Mouse (Mus musculus) stomach, postnatal 0 days (tissue): ENCODE measurements at regions not wholly inside any gene's neighbourhood (a gene's known extent, or its start where the extent isn't known, plus 50 kb on each side); places are given as distances from the start of the nearest gene placed in this dataset.

Experiments
- ATAC-seq: fragments of 200-750 bp; cut with Nextera tagmentation; 2 replicates; pipeline ENCODE4 v1.8.0; 2017; ENCODE audit not compliant: low FRiP score, low TSS enrichment
- DNase-seq: peaks from one replicate; pipeline ENCODE4 v3.0.0-alpha.2; 2016; ENCODE audit warnings: low spot score
- H3K27ac ChIP-seq: fragments of 300-500 bp; sonication (generic); replicated peaks from 2 replicates; pipeline ENCODE4 v1.5.1; 2014; ENCODE audit warnings: mild to moderate bottlenecking, control low read depth
- H3K27me3 ChIP-seq: fragments of 300-500 bp; sonication (generic); 2 replicates; pipeline ENCODE4 v1.6.1; 2014; ENCODE audit warnings: low read length; ENCODE audit not compliant: control insufficient read depth, insufficient read depth
- H3K36me3 ChIP-seq: fragments of 300-500 bp; sonication (generic); 2 replicates; pipeline ENCODE4 v1.6.1; 2014; ENCODE audit warnings: low read length, mixed read lengths; ENCODE audit not compliant: control insufficient read depth, insufficient read depth
- H3K4me1 ChIP-seq: fragments of 300-500 bp; sonication (generic); replicated peaks from 2 replicates; pipeline ENCODE4 v1.6.1; 2014; ENCODE audit warnings: antibody characterized with exemption; ENCODE audit not compliant: control insufficient read depth, insufficient read depth
- H3K4me2 ChIP-seq: fragments of 300-500 bp; sonication (generic); replicated peaks from 2 replicates; pipeline ENCODE4 v1.6.1; 2014; ENCODE audit warnings: low read depth, mild to moderate bottlenecking, control low read depth, moderate library complexity
- H3K4me3 ChIP-seq: fragments of 300-500 bp; sonication (generic); 2 replicates; pipeline ENCODE4 v1.5.1; 2014; ENCODE audit warnings: low read depth, low read length, control low read depth
- H3K9ac ChIP-seq: fragments of 300-500 bp; sonication (generic); 2 replicates; pipeline ENCODE4 v1.6.1; 2014; ENCODE audit warnings: mild to moderate bottlenecking, low read length, control low read depth, mixed read lengths
- H3K9me3 ChIP-seq: fragments of 300-500 bp; sonication (generic); 2 replicates; pipeline ENCODE4 v1.6.1; 2016; ENCODE audit warnings: low read length; ENCODE audit not compliant: control insufficient read depth
- CTCF ChIP-seq: IDR thresholded peaks from 2 replicates; pipeline ENCODE4 v1.5.1; 2016; ENCODE audit warnings: antibody characterized with exemption, low read depth, mild to moderate bottlenecking, moderate library complexity
- EP300 ChIP-seq: optimal IDR thresholded peaks from 2 replicates; pipeline ENCODE3; 2016; ENCODE audit warnings: antibody characterized with exemption
- WGBS: fragments of 180-500 bp; shearing (Covaris S2); extraction: QIAGEN DNeasy Blood & Tissue Kit; methylation state at CpG from one replicate; pipeline ENCODE4 v1.1.7; 2014; 5-methylcytosine and 5-hydroxymethylcytosine counted together

DNA sequence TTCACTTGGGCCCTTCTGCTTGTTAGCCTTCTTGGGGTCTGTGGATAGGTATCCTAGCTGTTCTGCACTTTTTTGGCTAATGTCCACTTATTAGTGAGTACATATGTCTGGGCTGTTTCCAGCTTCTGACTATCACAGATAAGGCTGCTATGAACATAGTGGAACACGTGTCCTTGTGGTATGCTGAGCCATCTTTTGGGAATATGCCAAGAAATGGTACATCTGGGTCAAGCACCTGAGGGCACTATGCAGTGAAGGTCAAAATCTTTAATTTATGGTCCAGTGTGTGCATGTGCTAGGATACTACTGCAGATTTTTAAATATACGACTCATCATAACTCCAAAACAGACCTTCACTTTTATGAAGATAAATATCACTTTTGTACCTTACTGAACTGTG, 196.3 kb downstream of the Ptbp2 start:
- Histone ChIP-seq H3K4me2 (no peak overlapping the region), H3K27me3 (no peaks in the 10 kb centered on the region), H3K36me3 (no peaks in the 10 kb centered on the region), H3K4me1 (no peaks in the 10 kb centered on the region), H3K9ac (no peak overlapping the region), H3K4me3 (no peak overlapping the region), H3K27ac (no peak overlapping the region), H3K9me3 (no peaks in the 10 kb centered on the region)
- ATAC-seq (0 out of 2 replicates have a peak, but pooled peaks have one; percentile 35), DNase-seq (no peak)
- TF ChIP-seq EP300, result no peak
- TF ChIP-seq CTCF, result no peak
- WGBS, result 49% methylated on average over 2 of the region's 2 CpGs

DNA sequence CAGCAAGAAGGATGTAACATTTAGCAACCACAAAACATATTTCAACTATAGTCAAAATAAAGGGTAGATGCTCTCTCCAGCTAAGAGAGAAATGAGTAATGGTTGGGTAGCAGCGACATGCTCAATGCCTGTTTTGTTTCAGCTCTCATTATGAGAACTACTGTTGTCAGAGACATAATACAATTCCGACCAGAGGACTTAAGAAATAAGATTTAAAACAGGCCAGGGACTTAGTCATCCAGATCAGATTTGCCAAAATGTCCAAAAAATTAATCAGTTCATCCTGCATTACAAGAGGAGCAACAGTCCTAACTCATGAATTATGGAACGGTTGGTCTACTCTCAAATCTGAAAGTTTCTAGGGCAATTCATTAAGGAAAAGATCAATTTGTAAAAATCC, 208.8 kb downstream of the Ptbp2 start:
- ATAC-seq (no peak), DNase-seq (no peak)
- 50% methylated on average over 3 of the region's 3 CpGs for WGBS
- H3K9me3 ChIP-seq, result no peaks in the 10 kb centered on the region
- H3K36me3 ChIP-seq, result no peaks in the 10 kb centered on the region
- no peak overlapping the region for H3K9ac ChIP-seq
- H3K4me2 ChIP-seq, result no peak overlapping the region
- H3K27ac ChIP-seq, result no peak overlapping the region
- TF ChIP-seq CTCF (no peak), EP300 (no peak)
- H3K4me1 ChIP-seq, result no peaks in the 10 kb centered on the region
- H3K4me3 ChIP-seq, result no peak overlapping the region
- H3K27me3 ChIP-seq, result no peaks in the 10 kb centered on the region

DNA sequence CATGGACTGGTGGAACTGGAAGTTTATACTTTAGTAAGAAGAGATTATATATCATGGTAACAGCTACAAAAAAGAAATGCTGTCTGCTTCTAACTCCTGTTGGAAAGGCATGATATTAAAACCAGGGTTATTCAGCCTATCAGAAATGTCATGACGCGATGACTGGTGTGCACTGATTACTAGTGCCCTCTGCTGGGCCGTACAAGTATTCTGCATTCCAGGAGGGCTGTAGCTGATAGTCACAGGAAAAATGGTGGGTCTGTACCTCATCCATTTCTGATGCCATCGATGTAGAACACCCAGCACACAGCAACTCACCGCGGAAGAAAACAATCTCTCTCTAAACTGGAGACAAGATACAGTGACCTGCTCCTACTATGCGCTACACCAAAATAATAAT, 246.4 kb downstream of the Ptbp2 start:
- DNase-seq, result no peak
- Histone ChIP-seq H3K4me2 (no peak overlapping the region), H3K36me3 (no peaks in the 10 kb centered on the region), H3K4me3 (no peak overlapping the region), H3K9ac (no peak overlapping the region), H3K27ac (no peak overlapping the region), H3K9me3 (no peaks in the 10 kb centered on the region), H3K4me1 (no peaks in the 10 kb centered on the region), H3K27me3 (no peaks in the 10 kb centered on the region)
- peak; percentile 60 for TF ChIP-seq CTCF
- no peak for TF ChIP-seq EP300
- WGBS, result 75% methylated on average over 7 of the region's 7 CpGs
- ATAC-seq, result no peak

DNA sequence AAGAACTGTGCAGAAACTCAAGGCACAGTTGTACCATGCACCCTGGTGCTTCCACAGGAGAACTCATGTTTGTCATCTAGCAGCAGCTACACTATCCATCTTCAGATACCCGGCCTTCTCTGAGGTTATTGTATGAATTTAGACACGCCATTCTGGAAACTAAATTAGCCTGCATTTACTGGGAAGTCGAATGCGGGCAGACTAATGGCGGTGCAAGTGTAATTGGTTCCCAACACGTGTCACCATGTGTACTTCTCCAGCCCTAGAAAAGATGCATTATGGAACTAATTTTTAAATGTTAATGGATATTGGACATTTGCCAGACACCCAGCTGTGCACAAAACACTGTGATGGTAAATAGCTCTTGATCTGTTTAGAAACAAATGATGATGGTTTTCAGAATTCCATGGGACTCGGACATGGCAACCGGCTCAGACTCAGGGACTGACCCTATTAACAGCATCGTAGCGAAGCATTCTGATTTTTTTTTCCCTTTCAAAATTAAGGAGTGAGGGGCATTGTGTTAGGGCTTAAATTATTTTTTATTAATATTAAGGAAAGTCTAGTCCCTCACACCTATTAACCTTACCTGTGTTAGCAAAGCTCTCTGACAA, 259.6 kb downstream of the Ptbp2 start:
- 57% methylated on average over 10 of the region's 10 CpGs for WGBS
- no peaks in the 10 kb centered on the region for H3K9me3 ChIP-seq
- no peak overlapping the region for H3K9ac ChIP-seq
- no peak overlapping the region for H3K4me2 ChIP-seq
- no peaks in the 10 kb centered on the region for H3K36me3 ChIP-seq
- no peak overlapping the region for H3K27ac ChIP-seq
- TF ChIP-seq EP300 (no peak), CTCF (no peak)
- H3K27me3 ChIP-seq, result no peaks in the 10 kb centered on the region
- DNase-seq (no peak), ATAC-seq (no peak)
- H3K4me3 ChIP-seq, result no peak overlapping the region
- H3K4me1 ChIP-seq, result no peaks in the 10 kb centered on the region

DNA sequence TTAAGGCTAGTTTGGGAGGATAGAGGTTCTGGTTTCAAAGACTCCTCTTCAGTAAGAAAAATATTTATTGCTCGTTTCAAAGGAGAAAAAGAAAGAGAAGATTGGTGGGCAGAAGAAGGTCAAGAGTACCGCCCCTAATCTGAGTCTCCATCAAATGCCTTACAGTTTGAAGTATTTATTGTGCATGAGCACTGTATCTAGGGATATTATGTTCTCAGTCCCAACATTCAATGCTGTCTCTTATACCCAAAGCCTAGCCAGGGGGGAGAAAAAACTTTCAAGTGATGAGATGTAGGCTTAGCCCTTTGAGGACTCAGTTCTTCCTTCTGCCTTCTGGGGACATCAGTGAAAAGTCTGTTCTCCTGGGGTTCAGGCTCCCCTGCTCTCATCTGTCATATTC, 271.7 kb downstream of the Ptbp2 start:
- no peak overlapping the region for H3K4me3 ChIP-seq
- DNase-seq, result no peak
- no peaks in the 10 kb centered on the region for H3K9me3 ChIP-seq
- H3K9ac ChIP-seq, result no peak overlapping the region
- TF ChIP-seq EP300 (no peak), CTCF (no peak)
- H3K36me3 ChIP-seq, result no peaks in the 10 kb centered on the region
- H3K4me1 ChIP-seq, result no peaks in the 10 kb centered on the region
- no peak for ATAC-seq
- WGBS, result 59% methylated on average over 2 of the region's 2 CpGs
- H3K27ac ChIP-seq, result no peak overlapping the region
- no peak overlapping the region for H3K4me2 ChIP-seq
- no peaks in the 10 kb centered on the region for H3K27me3 ChIP-seq

DNA sequence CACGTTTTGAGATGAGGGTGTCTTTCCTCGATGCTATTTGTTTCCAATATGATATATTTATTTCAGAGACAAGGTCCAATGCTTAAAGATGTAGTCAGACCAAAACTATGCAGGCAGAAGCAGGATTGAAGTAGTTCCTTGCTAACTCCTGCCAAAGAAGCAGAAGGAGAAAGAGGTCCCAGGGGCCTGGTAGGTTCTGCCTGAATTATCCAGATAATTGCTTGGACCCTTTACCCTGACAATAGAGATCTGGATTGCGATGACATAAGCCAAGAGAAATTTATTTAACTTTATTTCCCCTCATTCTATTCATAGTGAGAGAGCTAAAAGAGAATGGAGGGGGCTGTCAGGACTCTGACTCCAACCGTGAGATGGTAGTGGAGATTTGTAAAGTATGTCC, 275.1 kb downstream of the Ptbp2 start:
- DNase-seq (no peak), ATAC-seq (no peak)
- no peak overlapping the region for H3K9ac ChIP-seq
- H3K4me3 ChIP-seq, result no peak overlapping the region
- no peak overlapping the region for H3K4me2 ChIP-seq
- H3K27ac ChIP-seq, result no peak overlapping the region
- H3K36me3 ChIP-seq, result no peaks in the 10 kb centered on the region
- H3K9me3 ChIP-seq, result no peaks in the 10 kb centered on the region
- 32% methylated on average over 4 of the region's 4 CpGs for WGBS
- TF ChIP-seq CTCF (no peak), EP300 (no peak)
- H3K27me3 ChIP-seq, result no peaks in the 10 kb centered on the region
- no peaks in the 10 kb centered on the region for H3K4me1 ChIP-seq
